ENCODE assay signal across 38 mouse cellular contexts in the genomic region with DNA sequence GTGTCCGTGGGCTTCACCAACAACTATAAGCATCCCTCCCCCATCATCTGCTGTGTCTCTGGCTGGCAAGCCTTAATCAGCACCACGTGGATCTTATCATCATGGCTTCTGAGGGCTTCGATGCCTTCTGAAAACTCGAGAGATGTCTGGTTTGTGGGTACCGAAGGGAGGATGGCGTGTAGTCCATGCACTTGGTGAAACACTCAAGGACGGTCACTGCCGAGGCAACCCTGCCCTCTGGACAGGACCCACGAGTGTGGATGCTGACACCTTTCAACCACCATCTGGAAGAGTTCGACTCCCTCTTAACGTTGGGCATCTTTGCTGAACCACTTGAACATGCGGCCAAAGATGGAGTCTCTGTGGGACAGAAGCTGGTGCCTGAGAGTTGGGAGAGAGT. TPM values are rescaled to one million over a fixed set of nuclear protein-coding genes. Genes with fewer than 3 reads are reported as not detected.
"Had no signal": no experiment of that assay in that cellular context is flagged by ENCODE, and none has a peak within 500 bp of the region (broad histone marks: within the 10 kb centered on the region; RNA-seq: fewer than 3 reads in every experiment).

No protein-coding gene starts in this region.

- ATAC-seq: hindbrain, postnatal 0 days; intestine, embryonic 16.5 days; liver, embryonic 12.5 days had no signal

- H3K9me3 ChIP-seq: heart, embryonic 13.5 days; heart, embryonic 15.5 days; hindbrain, embryonic 13.5 days; hindbrain, embryonic 15.5 days; kidney, embryonic 15.5 days; limb, embryonic 15.5 days had no signal

- H3K36me3 ChIP-seq: hindbrain, embryonic 15.5 days had no signal

- H3K4me2 ChIP-seq: heart, embryonic 11.5 days; heart, embryonic 13.5 days; heart, embryonic 15.5 days; hindbrain, embryonic 13.5 days; hindbrain, embryonic 15.5 days; kidney, embryonic 15.5 days; limb, embryonic 13.5 days; limb, embryonic 15.5 days; liver, embryonic 12.5 days had no signal

- DNase-seq: gastrocnemius, postnatal 10 days; gastrocnemius, postnatal 36 days; heart, adult 2 months; heart, postnatal 14 days; heart, postnatal 36 days; kidney, adult 11 months; kidney, adult 2 months; kidney, adult 9 months; kidney, postnatal 14 days; kidney, postnatal 36 days; layer of hippocampus, adult 9-11 months; layer of hippocampus, postnatal 36 days; left cerebral cortex, postnatal 4 days had no signal

- H3K27me3 ChIP-seq: heart, embryonic 13.5 days; heart, embryonic 15.5 days; hindbrain, embryonic 13.5 days; hindbrain, embryonic 15.5 days; kidney, embryonic 15.5 days; limb, embryonic 13.5 days; limb, embryonic 15.5 days had no signal

- H3K27ac ChIP-seq: heart, adult 2 months; heart, embryonic 13.5 days; heart, embryonic 15.5 days; hindbrain, embryonic 13.5 days; hindbrain, embryonic 15.5 days; hindbrain, postnatal 0 days; kidney, embryonic 15.5 days; kidney, postnatal 0 days; limb, embryonic 13.5 days; limb, embryonic 15.5 days; liver, embryonic 12.5 days; liver, embryonic 14.5 days had no signal

- H3K9ac ChIP-seq: heart, embryonic 13.5 days; heart, embryonic 15.5 days; hindbrain, embryonic 13.5 days; hindbrain, embryonic 15.5 days; kidney, embryonic 15.5 days; limb, embryonic 13.5 days; limb, embryonic 15.5 days; liver, embryonic 12.5 days; liver, embryonic 14.5 days had no signal

- H3K4me3 ChIP-seq: heart, adult 2 months; heart, embryonic 13.5 days; heart, embryonic 15.5 days; hindbrain, embryonic 13.5 days; hindbrain, embryonic 15.5 days; kidney, embryonic 15.5 days; limb, embryonic 13.5 days; limb, embryonic 15.5 days; liver, embryonic 12.5 days had no signal

RNA-seq across cellular contexts. Expression of gene Muc3, which starts 38.3 kb away (rescaled TPM):
- total RNA-seq: gastrocnemius, adult 18-20 months; gastrocnemius, postnatal 10 days; gastrocnemius, postnatal 36 days; heart, adult 2 months; heart, postnatal 14 days; heart, postnatal 36 days; hindbrain, postnatal 0 days; layer of hippocampus, adult 18-20 months; layer of hippocampus, adult 8-10 months; layer of hippocampus, postnatal 14 days; layer of hippocampus, postnatal 36 days; left cerebral cortex, adult 18-20 months; left cerebral cortex, adult 8-10 months; left cerebral cortex, postnatal 10 days; left cerebral cortex, postnatal 25 days; left cerebral cortex, postnatal 4 days had no signal
- polyA plus RNA-seq: heart, adult 2 months; heart, embryonic 11.5 days; heart, embryonic 15.5 days; heart, postnatal 0 days; hindbrain, embryonic 11.5 days; hindbrain, embryonic 13.5 days; hindbrain, embryonic 15.5 days; hindbrain, postnatal 0 days; kidney, adult 2 months; kidney, embryonic 15.5 days; limb, embryonic 11.5 days; limb, embryonic 13.5 days; limb, embryonic 15.5 days; liver, embryonic 12.5 days; liver, embryonic 14.5 days had no signal

RNA-seq across cellular contexts. Expression of gene Serpine1, which starts 38.8 kb away (rescaled TPM):
- total RNA-seq: hematopoietic stem cell, adult 5-6 weeks had no signal
